Mouse (Mus musculus) forebrain, embryonic 11.5 days (tissue): ENCODE results near the gene Zfp955a. TPM values are rescaled to one million over a fixed set of nuclear protein-coding genes. Genes with fewer than 3 reads are reported as not detected.
A peak's percentile ranks its signal among the peaks of the same experiment; 100 is the strongest.
"Not testable (repeated sequence)": the region's sequence is repeated elsewhere in the genome, so short reads cannot be mapped to it uniquely, and the experiment has no call there.

Experiments
- ATAC-seq: fragments of 200-750 bp; cut with Nextera tagmentation; replicated peaks from 2 replicates; pipeline ENCODE4 v1.8.0; 2017; ENCODE audit warnings: moderate TSS enrichment; ENCODE audit not compliant: low FRiP score
- DNase-seq: peaks from one replicate; pipeline ENCODE4 v3.0.0-alpha.2; 2017; ENCODE audit warnings: low spot score
- H3K27ac ChIP-seq: fragments of 300-500 bp; sonication (generic); 2 replicates; pipeline ENCODE4 v1.5.1; 2014; ENCODE audit warnings: low read depth, low read length
- H3K27me3 ChIP-seq: fragments of 300-500 bp; sonication (generic); 2 replicates; pipeline ENCODE4 v1.6.1; 2014; ENCODE audit warnings: mild to moderate bottlenecking, low read length, mixed read lengths; ENCODE audit not compliant: control insufficient read depth, insufficient read depth
- H3K36me3 ChIP-seq: fragments of 300-500 bp; sonication (generic); 2 replicates; pipeline ENCODE4 v1.6.1; 2014; ENCODE audit warnings: mild to moderate bottlenecking, low read length, moderate library complexity, mixed read lengths; ENCODE audit not compliant: control insufficient read depth, insufficient read depth
- H3K4me1 ChIP-seq: fragments of 300-500 bp; sonication (generic); replicated peaks from 2 replicates; pipeline ENCODE4 v1.6.1; 2014; ENCODE audit warnings: low read length, mixed read lengths; ENCODE audit not compliant: control insufficient read depth, insufficient read depth
- H3K4me2 ChIP-seq: fragments of 300-500 bp; sonication (generic); 2 replicates; pipeline ENCODE4 v1.6.1; 2014; ENCODE audit warnings: low read depth, mild to moderate bottlenecking, low read length, moderate library complexity, mixed read lengths; ENCODE audit not compliant: severe bottlenecking
- H3K4me3 ChIP-seq: fragments of 300-500 bp; sonication (generic); 2 replicates; pipeline ENCODE4 v1.5.1; 2014; ENCODE audit warnings: low read depth, low read length
- H3K9ac ChIP-seq: fragments of 300-500 bp; sonication (generic); 2 replicates; pipeline ENCODE4 v1.6.1; 2014; ENCODE audit warnings: low read length
- H3K9me3 ChIP-seq: fragments of 300-500 bp; sonication (generic); 2 replicates; pipeline ENCODE4 v1.6.1; 2016; ENCODE audit warnings: low read length, mixed read lengths; ENCODE audit not compliant: control insufficient read depth
- WGBS: fragments of 180-500 bp; shearing (Covaris S2); extraction: QIAGEN DNeasy Blood & Tissue Kit; methylation state at CpG from one replicate; pipeline ENCODE4 v1.1.7; 2014; 5-methylcytosine and 5-hydroxymethylcytosine counted together
- polyA plus RNA-seq: library from polyadenylated mRNA; unstranded; fragments of >200 nt; fragmentation: Nextera tagmentation; extraction: Ambion mirVana; gene quantifications from 2 replicates; pipeline ENCODE4 v1.2.1, GENCODE M21; 2014

Zfp955a gene
- polyA plus RNA-seq = 19.8 and 20.9 TPM in 2 replicates

DNA sequence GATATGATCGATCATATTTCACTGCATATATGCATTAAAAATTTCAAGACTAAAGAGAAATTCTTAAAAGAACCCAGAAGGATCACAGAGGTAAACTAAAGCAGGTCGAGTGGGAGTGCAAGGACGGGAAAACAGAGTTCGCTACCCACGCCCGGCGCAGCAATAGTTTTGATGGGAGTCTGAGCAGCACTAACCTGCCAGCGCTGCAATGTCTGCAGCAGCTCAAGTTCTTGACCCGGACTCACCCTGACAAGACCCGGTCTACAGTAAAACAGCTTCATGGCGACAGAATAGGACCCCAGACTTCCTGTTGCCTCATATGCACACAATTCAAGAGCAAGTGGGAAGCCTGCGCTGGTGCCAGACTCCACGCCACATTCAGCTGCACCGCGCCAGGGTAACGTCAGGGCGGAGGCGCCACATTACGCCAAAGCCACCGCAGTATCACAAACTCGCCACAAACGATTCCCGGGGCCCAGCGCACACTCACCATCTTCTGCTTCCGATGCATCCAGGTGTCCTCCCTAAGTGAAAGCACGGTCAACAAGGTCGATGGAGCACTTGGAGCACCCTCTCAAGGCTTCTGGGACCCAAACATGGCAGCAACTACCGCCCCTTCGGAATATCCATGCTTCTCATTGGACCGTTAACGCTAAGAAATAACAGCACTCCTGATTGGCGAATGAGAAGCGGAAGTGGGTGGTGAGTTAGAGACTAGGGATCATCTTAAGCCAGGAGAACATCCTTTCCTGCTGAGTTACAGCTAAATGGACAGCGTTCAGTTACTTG lies at the start of gene Zfp955a:
TSS of gene Zfp955a (minus strand) at position 616 of the 789 bp plus-strand sequence.
- not testable (repeated sequence) for H3K9ac ChIP-seq, H3K27me3 ChIP-seq, H3K36me3 ChIP-seq, H3K4me1 ChIP-seq, H3K4me2 ChIP-seq, H3K4me3 ChIP-seq, DNase-seq, H3K9me3 ChIP-seq, H3K27ac ChIP-seq
- 32% methylated on average over 1 of the region's 34 CpGs for WGBS
- peak; percentile 98 for ATAC-seq

DNA sequence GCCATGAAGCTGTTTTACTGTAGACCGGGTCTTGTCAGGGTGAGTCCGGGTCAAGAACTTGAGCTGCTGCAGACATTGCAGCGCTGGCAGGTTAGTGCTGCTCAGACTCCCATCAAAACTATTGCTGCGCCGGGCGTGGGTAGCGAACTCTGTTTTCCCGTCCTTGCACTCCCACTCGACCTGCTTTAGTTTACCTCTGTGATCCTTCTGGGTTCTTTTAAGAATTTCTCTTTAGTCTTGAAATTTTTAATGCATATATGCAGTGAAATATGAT lies 34.9 kb upstream of the Zfp955a start:
- H3K9me3 ChIP-seq, H3K4me2 ChIP-seq, H3K4me1 ChIP-seq, ATAC-seq, H3K4me3 ChIP-seq, H3K27me3 ChIP-seq, H3K36me3 ChIP-seq, DNase-seq, H3K27ac ChIP-seq, H3K9ac ChIP-seq: not testable (repeated sequence)
- no CpG with 5 or more reads among the region's 9 CpGs for WGBS

DNA sequence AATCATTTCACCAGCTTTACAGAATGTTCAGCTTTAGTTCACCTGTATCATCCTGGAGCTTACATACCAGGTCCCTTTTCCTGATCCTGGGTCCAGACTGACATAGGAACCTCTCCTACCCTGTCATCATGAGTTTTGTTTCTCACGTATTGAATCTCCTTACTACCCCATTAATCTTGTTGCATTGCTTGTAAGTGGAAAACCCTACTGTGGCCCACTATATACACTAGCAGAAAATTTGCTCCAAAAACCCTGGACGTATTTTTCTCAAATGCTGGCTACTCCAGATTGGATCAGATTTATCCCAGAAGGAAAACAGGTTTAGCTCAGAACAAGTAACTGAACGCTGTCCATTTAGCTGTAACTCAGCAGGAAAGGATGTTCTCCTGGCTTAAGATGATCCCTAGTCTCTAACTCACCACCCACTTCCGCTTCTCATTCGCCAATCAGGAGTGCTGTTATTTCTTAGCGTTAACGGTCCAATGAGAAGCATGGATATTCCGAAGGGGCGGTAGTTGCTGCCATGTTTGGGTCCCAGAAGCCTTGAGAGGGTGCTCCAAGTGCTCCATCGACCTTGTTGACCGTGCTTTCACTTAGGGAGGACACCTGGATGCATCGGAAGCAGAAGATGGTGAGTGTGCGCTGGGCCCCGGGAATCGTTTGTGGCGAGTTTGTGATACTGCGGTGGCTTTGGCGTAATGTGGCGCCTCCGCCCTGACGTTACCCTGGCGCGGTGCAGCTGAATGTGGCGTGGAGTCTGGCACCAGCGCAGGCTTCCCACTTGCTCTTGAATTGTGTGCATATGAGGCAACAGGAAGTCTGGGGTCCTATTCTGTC lies 34.3 kb upstream of the Zfp955a start, which contains the start of gene Zfp955b:
TSS of gene Zfp955b (plus strand) at position 506 of the 837 bp plus-strand sequence.
- H3K9me3 ChIP-seq, DNase-seq, H3K4me1 ChIP-seq, H3K9ac ChIP-seq, H3K27ac ChIP-seq, H3K36me3 ChIP-seq, H3K27me3 ChIP-seq, H3K4me3 ChIP-seq, H3K4me2 ChIP-seq: not testable (repeated sequence)
- no CpG with 5 or more reads among the region's 25 CpGs for WGBS
- peak; percentile 99 for ATAC-seq

DNA sequence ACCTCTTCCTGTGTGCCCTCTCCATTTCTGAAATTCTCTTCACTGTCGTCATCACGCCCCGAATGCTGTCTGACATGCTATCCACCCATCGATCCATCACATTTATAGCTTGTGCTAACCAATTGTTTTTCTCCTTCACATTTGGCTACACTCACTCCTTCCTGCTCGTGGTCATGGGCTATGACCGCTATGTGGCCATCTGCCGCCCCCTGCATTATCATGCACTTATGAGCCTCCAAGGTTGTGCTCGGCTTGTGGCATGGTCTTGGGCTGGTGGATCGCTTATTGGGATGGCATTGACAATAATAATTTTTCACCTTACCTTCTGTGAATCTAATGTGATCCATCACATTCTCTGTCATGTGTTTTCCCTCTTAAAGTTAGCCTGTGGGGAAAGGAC lies 14.0 kb upstream of the Zfp955a start:
- no peak for ATAC-seq

DNA sequence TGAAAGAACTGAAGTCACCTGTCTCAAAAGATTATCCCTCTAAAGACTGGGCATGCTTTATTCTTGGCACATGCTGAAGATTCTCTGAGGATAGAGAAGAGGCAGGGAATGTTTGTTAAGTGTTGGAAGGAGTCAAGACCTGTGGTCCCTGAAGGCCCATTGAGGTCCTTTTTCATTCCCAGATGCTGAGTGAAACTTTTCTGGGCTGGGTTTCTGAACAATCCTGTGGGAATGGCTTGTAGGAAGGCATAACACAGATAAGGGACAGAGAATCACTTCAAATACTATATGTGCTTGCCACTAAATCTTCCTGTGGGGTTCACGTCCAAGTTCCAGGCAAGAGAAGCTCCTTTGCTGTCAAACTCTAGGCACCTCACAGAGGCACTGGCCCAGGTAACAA lies 9.4 kb upstream of the Zfp955a start, which contains the start of gene Olfr63:
TSS of gene Olfr63 (plus strand) at position 301 of the 400 bp plus-strand sequence.
- no peak for ATAC-seq
- Histone ChIP-seq H3K4me2 (no peak within 1 kb of the TSS), H3K27ac (no peak within 1 kb of the TSS), H3K36me3 (no peaks in the 10 kb centered on the region), H3K9me3 (no peaks in the 10 kb centered on the region), H3K4me3 (no peak within 1 kb of the TSS), H3K4me1 (no peaks in the 10 kb centered on the region), H3K27me3 (no peaks in the 10 kb centered on the region), H3K9ac (no peak within 1 kb of the TSS)
- 82% methylated on average over 1 of the region's 1 CpGs for WGBS
- DNase-seq = no peak

More for the DNA sequence above, 14.0 kb upstream of the Zfp955a start:
- WGBS = 88% methylated on average over 9 of the region's 9 CpGs
- no peaks in the 10 kb centered on the region for H3K36me3 ChIP-seq
- no peak overlapping the region for H3K4me2 ChIP-seq
- H3K27ac ChIP-seq = no peak overlapping the region
- H3K9me3 ChIP-seq = no peaks in the 10 kb centered on the region
- no peak overlapping the region for H3K4me3 ChIP-seq
- DNase-seq = no peak
- H3K27me3 ChIP-seq = no peaks in the 10 kb centered on the region
- H3K9ac ChIP-seq = no peak overlapping the region
- H3K4me1 ChIP-seq = no peaks in the 10 kb centered on the region

DNA sequence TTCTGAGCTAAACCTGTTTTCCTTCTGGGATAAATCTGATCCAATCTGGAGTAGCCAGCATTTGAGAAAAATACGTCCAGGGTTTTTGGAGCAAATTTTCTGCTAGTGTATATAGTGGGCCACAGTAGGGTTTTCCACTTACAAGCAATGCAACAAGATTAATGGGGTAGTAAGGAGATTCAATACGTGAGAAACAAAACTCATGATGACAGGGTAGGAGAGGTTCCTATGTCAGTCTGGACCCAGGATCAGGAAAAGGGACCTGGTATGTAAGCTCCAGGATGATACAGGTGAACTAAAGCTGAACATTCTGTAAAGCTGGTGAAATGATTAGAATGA lies 343 bp upstream of the Zfp955a start:
- H3K27me3 ChIP-seq, DNase-seq, H3K9me3 ChIP-seq, H3K4me2 ChIP-seq, H3K4me3 ChIP-seq, H3K4me1 ChIP-seq, H3K36me3 ChIP-seq, H3K9ac ChIP-seq, H3K27ac ChIP-seq: not testable (repeated sequence)
- WGBS = no CpG with 5 or more reads among the region's 2 CpGs
- ATAC-seq = peak; percentile 20; the same call in 1 of the 2 replicates

DNA sequence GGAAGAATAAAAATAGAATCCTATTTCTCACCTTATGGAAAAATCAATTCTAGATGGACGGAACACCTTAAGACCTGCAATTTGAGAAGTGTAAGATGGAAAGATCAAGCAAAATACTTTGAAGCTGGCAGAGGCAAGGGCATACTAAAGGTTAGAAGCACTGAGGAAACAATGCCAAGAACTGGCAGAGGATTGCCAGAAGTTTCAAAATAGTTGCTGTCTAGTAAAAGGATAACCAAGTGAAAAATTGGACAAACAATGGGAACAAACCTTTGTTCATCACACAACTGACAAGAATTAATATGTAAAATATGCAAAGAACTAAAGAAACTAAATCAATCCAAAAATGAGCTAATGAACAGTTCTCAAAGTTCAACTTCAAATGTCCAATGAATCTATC lies 18.3 kb downstream of the Zfp955a start:
- not testable (repeated sequence) for ATAC-seq, H3K9me3 ChIP-seq, H3K4me2 ChIP-seq, H3K36me3 ChIP-seq, H3K9ac ChIP-seq, H3K4me1 ChIP-seq, H3K27ac ChIP-seq, H3K27me3 ChIP-seq, DNase-seq, H3K4me3 ChIP-seq
- 86% methylated on average over 1 of the region's 1 CpGs for WGBS

DNA sequence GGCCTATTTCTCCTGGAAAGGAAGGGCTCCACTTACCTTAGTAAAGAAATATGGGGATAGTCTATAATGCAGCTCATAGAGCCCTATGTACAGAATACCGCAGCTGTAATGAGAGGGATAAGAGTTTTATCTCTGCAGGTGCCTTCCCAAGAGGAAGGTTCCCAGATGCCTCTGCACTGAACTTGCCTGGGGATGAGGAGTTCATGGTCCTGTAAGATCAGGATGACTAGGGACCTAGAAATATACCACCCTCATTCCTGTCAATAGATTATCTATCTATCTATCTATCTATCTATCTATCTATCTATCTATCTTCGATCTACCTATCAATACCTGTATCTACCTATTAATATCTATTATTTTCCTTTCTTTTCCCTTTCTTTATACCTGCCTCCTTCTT lies 33.4 kb downstream of the Zfp955a start, which contains the start of gene Olfr1564:
TSS of gene Olfr1564 (minus strand) at position 101 of the 400 bp plus-strand sequence.
- no peak within 1 kb of the TSS for H3K4me2 ChIP-seq
- H3K4me1 ChIP-seq = no peaks in the 10 kb centered on the region
- no peak within 1 kb of the TSS for H3K9ac ChIP-seq
- ATAC-seq (no peak), DNase-seq (no peak)
- WGBS = 88% methylated on average over 2 of the region's 2 CpGs
- no peaks in the 10 kb centered on the region for H3K9me3 ChIP-seq
- no peaks in the 10 kb centered on the region for H3K27me3 ChIP-seq
- no peak within 1 kb of the TSS for H3K27ac ChIP-seq
- no peaks in the 10 kb centered on the region for H3K36me3 ChIP-seq
- H3K4me3 ChIP-seq = no peak within 1 kb of the TSS
